Mouse (Mus musculus) E14TG2a.4 (cell line): ENCODE data around the gene Eif2ak3.

Experiments
- H3K27me3 ChIP-seq: 2 replicates; pipeline ENCODE4 v1.6.1; 2014; ENCODE audit warnings: low read length, control low read depth; ENCODE audit not compliant: insufficient read depth
- H3K36me3 ChIP-seq: 2 replicates; pipeline ENCODE4 v1.6.1; 2014; ENCODE audit warnings: low read length, control low read depth; ENCODE audit not compliant: insufficient read depth
- H3K4me1 ChIP-seq: replicated peaks from 2 replicates; pipeline ENCODE4 v1.6.1; 2014; ENCODE audit warnings: low read depth, low read length, control low read depth
- H3K4me3 ChIP-seq: replicated peaks from 2 replicates; pipeline ENCODE4 v1.5.1; 2014; ENCODE audit warnings: mild to moderate bottlenecking, low read length
- H3K9me3 ChIP-seq: 2 replicates; pipeline ENCODE4 v1.6.1; 2014; ENCODE audit warnings: low read length, control low read depth
- CTCF ChIP-seq: conservative IDR thresholded peaks from 2 replicates; pipeline ENCODE4 v1.5.1; 2014; ENCODE audit warnings: low read length
- NANOG ChIP-seq: IDR thresholded peaks from 2 replicates; pipeline ENCODE4 v1.6.1; 2014; ENCODE audit warnings: borderline replicate concordance, low read length, mixed read lengths
- POU5F1 ChIP-seq: IDR thresholded peaks from 2 replicates; pipeline ENCODE4 v1.6.1; 2014; ENCODE audit warnings: low read length, borderline replicate concordance

The Eif2ak3 gene

DNA sequence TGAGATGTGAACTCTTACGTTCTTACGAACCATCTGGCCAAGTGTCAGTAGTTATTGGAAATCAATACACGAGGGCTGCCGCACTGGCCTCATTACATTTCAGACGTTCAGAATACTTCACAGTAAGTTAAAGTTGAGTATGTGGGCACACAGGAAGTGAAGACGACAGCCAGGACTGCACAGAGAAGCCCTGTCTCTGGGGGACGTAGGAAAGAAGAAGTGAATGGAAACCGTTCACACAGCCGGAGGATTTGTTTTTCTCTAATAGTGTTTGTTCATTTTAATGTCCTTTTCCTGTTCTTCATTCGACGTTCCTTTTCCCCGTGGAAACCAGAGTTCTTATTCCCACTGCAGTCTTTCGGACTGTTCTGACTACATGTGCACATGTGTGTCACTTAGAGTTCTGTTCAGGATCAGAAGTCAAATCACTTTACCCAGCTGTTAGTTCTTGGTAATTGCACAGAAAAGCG, 27.2 kb downstream of the Eif2ak3 start:
- Histone ChIP-seq H3K4me3 (no peak overlapping the region), H3K36me3 (peaks cover 3% of the 10 kb centered on the region; the same call in 1 of the 2 replicates), H3K9me3 (no peaks in the 10 kb centered on the region), H3K4me1 (no peaks in the 10 kb centered on the region), H3K27me3 (no peaks in the 10 kb centered on the region)
- TF ChIP-seq NANOG = no peak
- TF ChIP-seq CTCF = no peak
- no peak for TF ChIP-seq POU5F1

DNA sequence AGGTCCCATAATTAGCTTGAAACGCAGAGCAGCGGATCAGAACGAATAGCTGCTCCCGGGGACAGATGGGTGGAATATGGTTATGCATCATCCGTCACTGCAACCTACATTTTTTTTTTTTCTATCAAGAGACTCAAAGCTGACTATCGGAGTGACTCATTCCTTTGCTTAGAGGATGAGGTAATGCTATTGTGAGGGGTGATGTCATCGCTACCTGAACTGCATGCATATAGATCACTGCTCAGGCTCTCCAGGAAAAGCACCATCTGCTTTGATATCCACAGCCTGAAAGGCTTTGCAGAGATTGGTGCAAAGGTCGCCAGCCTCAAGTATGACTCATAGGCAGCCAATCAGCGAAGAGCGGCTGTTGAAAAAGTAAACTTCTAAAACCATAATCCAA, 27.8 kb downstream of the Eif2ak3 start:
- TF ChIP-seq NANOG (no peak), POU5F1 (no peak), CTCF (no peak)
- H3K4me1 ChIP-seq = no peaks in the 10 kb centered on the region
- H3K9me3 ChIP-seq = no peaks in the 10 kb centered on the region
- no peak overlapping the region for H3K4me3 ChIP-seq
- H3K27me3 ChIP-seq = no peaks in the 10 kb centered on the region
- peaks cover 9% of the 10 kb centered on the region; the same call in 1 of the 2 replicates for H3K36me3 ChIP-seq

DNA sequence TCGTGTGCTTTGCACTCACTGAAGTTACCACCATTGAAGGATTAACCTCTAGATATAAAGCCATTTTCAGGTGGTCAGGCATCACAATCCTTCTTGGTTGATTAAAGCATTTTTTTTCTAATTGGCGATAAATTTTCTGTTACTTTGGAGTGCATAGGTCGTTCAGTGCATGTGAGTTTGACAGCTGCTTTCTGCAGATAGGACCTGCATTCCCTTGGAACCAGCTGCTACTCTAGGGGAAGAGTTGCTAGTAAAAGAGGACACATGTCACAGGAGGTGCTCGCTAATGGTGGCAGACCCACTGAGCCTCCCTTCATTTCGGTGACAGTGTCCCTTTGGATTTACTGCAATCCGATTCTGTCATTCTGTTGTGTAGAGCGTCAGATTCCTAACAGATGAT, 28.3 kb downstream of the Eif2ak3 start:
- H3K36me3 ChIP-seq = peaks cover 11% of the 10 kb centered on the region; the same call in 1 of the 2 replicates
- H3K4me1 ChIP-seq = no peaks in the 10 kb centered on the region
- no peaks in the 10 kb centered on the region for H3K9me3 ChIP-seq
- H3K4me3 ChIP-seq = no peak overlapping the region
- no peak for TF ChIP-seq CTCF
- no peak for TF ChIP-seq NANOG
- H3K27me3 ChIP-seq = no peaks in the 10 kb centered on the region

DNA sequence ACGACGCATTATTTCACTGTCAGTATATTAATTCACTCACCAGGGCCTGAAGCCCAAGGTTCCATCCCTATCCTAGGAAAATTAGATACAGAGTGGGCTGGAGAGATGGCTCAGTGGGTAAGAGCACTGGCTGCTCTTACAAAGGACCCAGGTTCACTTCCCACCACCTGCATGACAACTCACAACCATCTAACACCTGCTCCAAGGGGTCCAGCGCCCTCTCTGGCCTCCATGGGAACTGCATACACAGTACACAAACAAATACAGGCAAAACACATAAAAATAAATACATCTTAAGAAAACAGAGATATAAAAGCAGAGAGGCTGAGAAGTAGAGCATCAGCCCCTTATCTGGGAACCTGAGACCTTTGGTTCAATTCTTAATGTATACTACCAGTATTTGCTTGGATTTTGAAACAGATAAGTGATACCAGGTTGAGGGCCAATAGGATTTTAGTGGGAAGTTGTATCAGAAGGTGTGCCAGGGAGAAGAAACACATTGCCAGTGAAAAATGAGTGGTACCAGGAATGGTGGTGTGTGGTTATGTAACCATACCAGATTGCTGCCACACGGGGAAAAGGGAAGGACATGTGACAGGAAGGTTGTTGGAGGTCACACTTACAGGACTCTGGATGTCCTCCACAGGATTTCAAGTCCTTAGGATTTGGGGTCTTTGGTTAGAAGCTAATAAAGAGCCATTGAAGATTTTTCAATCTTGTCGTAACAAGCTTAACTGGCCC, 29.9 kb downstream of the Eif2ak3 start:
- peaks cover 18% of the 10 kb centered on the region for H3K36me3 ChIP-seq

DNA sequence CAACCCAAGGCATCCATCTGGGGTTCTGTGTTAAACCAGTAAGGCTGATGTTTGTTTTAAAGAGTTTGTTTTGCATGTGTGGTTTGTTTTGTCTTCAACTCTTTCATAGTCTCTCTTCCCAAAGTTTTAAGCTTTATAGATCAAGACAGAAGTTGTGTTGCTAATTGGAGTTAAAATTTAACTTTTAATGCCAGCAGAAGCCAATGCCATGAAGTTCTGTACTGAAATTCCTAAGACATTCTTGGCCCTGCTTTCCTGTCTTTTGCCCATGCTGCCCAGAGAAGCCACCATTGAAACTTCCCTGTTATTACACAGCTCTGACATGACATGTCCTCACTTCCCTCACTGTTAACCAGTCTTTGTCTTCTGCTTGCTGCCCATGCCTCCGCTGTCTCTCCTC, 30.7 kb downstream of the Eif2ak3 start:
- no peaks in the 10 kb centered on the region for H3K27me3 ChIP-seq
- H3K4me3 ChIP-seq = no peak overlapping the region
- peaks cover 26% of the 10 kb centered on the region for H3K36me3 ChIP-seq
- H3K4me1 ChIP-seq = no peaks in the 10 kb centered on the region
- H3K9me3 ChIP-seq = no peaks in the 10 kb centered on the region
- TF ChIP-seq NANOG (no peak), POU5F1 (no peak)

More for the DNA sequence above, 29.9 kb downstream of the Eif2ak3 start:
- TF ChIP-seq POU5F1 (no peak), CTCF (peak; percentile 98)
- Histone ChIP-seq H3K27me3 (no peaks in the 10 kb centered on the region), H3K4me1 (no peaks in the 10 kb centered on the region), H3K9me3 (no peaks in the 10 kb centered on the region), H3K4me3 (no peak overlapping the region)

DNA sequence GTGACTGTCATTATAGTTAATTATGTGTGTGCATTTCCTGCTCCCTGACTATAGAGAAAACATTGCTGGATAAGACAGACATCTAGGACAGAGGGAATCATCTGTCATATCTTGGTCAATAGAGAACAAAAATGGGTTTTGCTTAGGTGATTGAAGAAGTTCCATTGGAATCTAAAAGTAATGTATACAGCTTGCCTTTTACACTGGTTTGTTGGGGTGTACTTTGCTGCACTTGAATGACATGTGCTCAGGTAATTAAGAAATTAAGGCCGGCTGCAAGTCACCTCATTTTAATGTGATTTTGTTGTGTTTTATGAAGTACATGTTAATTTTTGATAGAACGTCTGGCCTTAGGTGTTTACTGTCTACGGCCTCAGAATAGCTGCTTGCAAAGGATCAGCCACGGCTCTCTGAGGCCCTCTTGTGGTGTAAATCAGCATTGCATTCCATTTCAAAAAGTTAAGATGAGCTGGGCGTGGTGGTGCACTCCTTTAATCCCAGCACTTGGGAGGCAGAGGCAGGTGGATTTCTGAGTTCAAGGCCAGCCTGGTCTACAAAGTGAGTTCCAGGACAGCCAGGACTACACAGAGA, 36.5 kb downstream of the Eif2ak3 start:
- Histone ChIP-seq H3K36me3 (peaks cover 70% of the 10 kb centered on the region), H3K4me3 (no peak overlapping the region), H3K27me3 (no peaks in the 10 kb centered on the region), H3K9me3 (no peaks in the 10 kb centered on the region), H3K4me1 (peaks cover 8% of the 10 kb centered on the region)
- TF ChIP-seq CTCF (peak; percentile 87), NANOG (no peak)

DNA sequence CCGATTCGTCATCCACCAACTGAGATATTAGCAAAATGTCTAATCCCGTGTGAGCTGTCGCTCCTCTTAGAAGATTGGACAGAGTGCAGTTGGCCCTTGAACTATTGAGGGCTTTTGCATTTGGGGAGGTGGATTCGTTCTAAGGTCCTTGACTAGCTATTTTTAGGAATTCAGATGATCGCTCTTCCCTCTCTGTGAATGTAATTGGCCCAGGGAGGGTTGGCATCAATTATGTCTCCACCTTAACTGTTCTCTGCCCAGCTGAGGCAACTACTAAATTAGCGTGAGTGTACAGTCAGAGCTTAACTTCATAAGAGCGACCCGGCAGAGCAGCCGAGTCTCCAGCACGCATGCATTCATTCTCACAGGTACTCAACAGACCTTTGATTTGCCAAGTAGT, 43.7 kb downstream of the Eif2ak3 start:
- Histone ChIP-seq H3K36me3 (peaks cover 98% of the 10 kb centered on the region), H3K4me1 (peaks cover 13% of the 10 kb centered on the region), H3K4me3 (no peak overlapping the region), H3K27me3 (no peaks in the 10 kb centered on the region), H3K9me3 (no peaks in the 10 kb centered on the region)
- TF ChIP-seq NANOG (no peak), POU5F1 (no peak), CTCF (no peak)

DNA sequence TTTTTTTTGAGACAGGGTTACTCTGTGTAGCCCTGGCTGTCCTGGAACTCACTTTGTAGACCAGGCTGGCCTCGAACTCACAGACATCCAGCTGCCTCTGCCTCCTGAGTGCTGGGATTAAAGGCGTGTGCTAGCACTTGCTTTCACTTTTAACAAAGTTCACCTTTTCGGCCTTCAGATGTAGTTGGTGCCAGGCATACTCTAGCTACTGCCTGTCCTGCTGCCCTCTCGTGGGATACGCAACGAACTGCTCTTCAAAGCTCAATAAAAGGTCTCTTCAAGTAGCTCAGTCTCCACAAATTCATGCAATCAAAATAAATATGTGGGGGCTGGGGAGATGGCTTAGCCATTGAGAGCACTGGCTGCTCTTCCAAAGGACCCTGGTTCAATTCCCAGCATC, 53.9 kb downstream of the Eif2ak3 start:
- Histone ChIP-seq H3K36me3 (peaks cover 80% of the 10 kb centered on the region), H3K27me3 (no peaks in the 10 kb centered on the region), H3K4me1 (peaks cover 36% of the 10 kb centered on the region), H3K9me3 (no peaks in the 10 kb centered on the region), H3K4me3 (no peak overlapping the region)
- TF ChIP-seq CTCF (no peak), NANOG (no peak)

DNA sequence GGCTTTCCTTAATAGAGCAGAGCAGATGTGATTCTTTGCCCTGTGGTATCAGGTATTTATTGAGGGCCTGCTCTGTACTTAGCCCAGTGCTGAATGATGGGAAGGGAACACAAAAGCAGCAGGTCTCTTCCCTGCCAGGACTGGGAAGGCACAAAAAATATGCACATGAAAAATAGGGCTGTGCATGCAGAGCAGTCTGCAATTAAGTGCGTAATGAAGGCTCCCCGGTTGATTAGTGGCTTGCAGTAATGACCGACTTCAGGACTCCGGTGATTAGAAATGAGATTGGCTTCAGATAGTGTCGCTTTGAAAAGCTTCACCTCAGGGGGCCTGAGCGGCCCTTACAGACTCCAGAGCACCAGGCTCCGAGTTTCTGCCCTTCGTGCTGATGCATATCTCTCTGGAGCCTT, 55.3 kb downstream of the Eif2ak3 start:
- H3K27me3 ChIP-seq = no peaks in the 10 kb centered on the region
- peaks cover 76% of the 10 kb centered on the region for H3K36me3 ChIP-seq
- no peak for TF ChIP-seq NANOG
- TF ChIP-seq POU5F1 = no peak
- TF ChIP-seq CTCF = no peak
- peaks cover 31% of the 10 kb centered on the region for H3K4me1 ChIP-seq
- H3K4me3 ChIP-seq = no peak overlapping the region
- H3K9me3 ChIP-seq = no peaks in the 10 kb centered on the region
